Mouse (Mus musculus): Measurements from ENCODE around the gene Lipk. TPM values are rescaled to one million over a fixed set of nuclear protein-coding genes. Genes with fewer than 3 reads are reported as not detected.

Lipk gene
- polyA plus RNA-seq, 1 experiment, result 0.06 TPM

DNA sequence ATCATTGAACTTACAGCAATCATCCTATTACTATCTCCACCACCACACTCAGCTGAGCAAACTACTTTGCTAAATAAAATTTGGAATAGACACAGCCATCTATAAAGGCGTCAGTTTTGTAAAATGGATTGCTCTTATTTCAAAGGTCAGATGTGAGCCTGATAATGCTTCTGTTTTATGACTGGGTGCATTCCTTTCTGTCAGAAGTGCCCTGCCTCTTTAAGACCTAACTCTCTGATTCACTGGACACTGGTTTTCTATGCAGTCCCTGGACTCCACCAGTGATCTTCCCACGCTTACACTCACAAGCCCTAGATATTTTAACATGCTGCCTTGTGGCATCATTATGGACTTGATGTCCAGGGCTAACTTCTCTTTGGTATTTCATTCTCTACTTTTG, 70.0 kb downstream of the Lipk start:
- H3K27me3 ChIP-seq (ENCODE audit: control insufficient read depth, insufficient read depth, low read length), result no peaks in the 10 kb centered on the region
- TF ChIP-seq CTCF (IDR thresholded peaks at IDR 0.05; ENCODE audit: control insufficient read depth, insufficient read depth, insufficient replicate concordance, low read depth, low read length), result no peak
- TF ChIP-seq POLR2A (IDR thresholded peaks at IDR 0.05; ENCODE audit: control insufficient read depth, low read depth, low read length), result no peak
- no peak overlapping the region for H3K27ac ChIP-seq (ENCODE audit: control insufficient read depth, insufficient read depth, low read depth, low read length)
- H3K4me1 ChIP-seq (ENCODE audit: control insufficient read depth, insufficient read depth, low read length), result no peaks in the 10 kb centered on the region
- H3K36me3 ChIP-seq (ENCODE audit: control insufficient read depth, insufficient read depth, low read length), result no peaks in the 10 kb centered on the region
- H3K4me3 ChIP-seq (ENCODE audit: control insufficient read depth, low read depth, low read length), result no peak overlapping the region

DNA sequence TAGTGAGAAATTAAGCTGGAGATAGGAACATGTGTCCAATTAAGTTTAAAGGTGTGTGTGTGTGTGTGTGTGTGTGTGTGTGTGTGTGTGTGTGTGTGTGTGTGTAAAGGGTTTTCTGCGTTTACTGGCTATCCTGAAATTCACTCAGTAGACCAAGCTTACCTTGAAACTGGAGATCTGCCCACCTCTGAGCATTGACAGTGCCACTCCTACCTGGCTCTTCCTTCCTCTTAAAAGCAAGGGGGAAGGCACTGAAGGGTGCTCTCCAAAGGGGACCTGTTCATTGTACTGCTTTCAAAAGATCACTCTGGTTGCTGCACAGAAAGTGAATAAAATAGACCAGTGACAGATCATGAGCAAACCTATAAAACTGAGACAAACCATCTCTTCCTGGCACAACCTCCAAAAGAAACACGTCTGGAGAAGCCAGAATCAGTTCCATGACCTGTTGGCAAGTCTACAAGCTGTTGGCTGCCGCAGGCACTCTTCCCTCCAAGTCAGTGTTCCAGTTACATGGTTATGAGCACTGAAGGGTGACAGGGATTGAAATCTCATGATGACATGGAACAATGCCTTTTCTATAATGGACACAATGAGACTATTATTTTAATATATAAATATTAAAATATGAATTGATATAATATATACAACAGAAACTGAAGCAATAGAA, 81.1 kb downstream of the Lipk start:
- H3K4me1 ChIP-seq (ENCODE audit: control insufficient read depth, insufficient read depth, low read length), result no peaks in the 10 kb centered on the region
- H3K27ac ChIP-seq (ENCODE audit: control insufficient read depth, insufficient read depth, low read depth, low read length), result no peak overlapping the region
- TF ChIP-seq CTCF (IDR thresholded peaks at IDR 0.05; ENCODE audit: control insufficient read depth, insufficient read depth, insufficient replicate concordance, low read depth, low read length) (no peak), POLR2A (IDR thresholded peaks at IDR 0.05; ENCODE audit: control insufficient read depth, low read depth, low read length) (no peak)
- H3K4me3 ChIP-seq (ENCODE audit: control insufficient read depth, low read depth, low read length), result no peak overlapping the region
- H3K27me3 ChIP-seq (ENCODE audit: control insufficient read depth, insufficient read depth, low read length), result no peaks in the 10 kb centered on the region
- no peaks in the 10 kb centered on the region for H3K36me3 ChIP-seq (ENCODE audit: control insufficient read depth, insufficient read depth, low read length)

DNA sequence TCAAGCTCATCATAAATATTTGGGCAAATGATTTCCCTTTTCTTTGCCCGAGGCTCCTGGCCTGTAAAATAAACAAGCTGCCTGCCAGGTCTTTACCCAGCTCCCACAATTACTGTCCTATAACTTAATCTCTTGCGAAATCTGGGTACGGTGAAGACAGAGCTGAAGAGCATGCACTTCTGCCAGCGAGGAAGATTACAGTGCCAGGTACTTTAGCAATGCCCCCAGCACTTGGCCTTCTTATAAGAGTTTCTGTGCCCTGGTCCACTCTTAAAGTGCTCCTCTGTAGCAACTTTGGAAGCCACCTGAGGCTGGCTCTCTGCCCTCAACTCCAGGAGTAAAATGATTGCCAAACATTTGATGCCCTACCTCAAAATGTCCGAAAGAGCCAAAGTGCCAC, 87.3 kb downstream of the Lipk start:
- no peaks in the 10 kb centered on the region for H3K4me1 ChIP-seq (ENCODE audit: control insufficient read depth, insufficient read depth, low read length)
- no peak for TF ChIP-seq POLR2A (IDR thresholded peaks at IDR 0.05; ENCODE audit: control insufficient read depth, low read depth, low read length)
- no peak for TF ChIP-seq CTCF (IDR thresholded peaks at IDR 0.05; ENCODE audit: control insufficient read depth, insufficient read depth, insufficient replicate concordance, low read depth, low read length)
- no peaks in the 10 kb centered on the region for H3K27me3 ChIP-seq (ENCODE audit: control insufficient read depth, insufficient read depth, low read length)
- no peaks in the 10 kb centered on the region for H3K36me3 ChIP-seq (ENCODE audit: control insufficient read depth, insufficient read depth, low read length)
- no peak overlapping the region for H3K4me3 ChIP-seq (ENCODE audit: control insufficient read depth, low read depth, low read length)
- no peak overlapping the region for H3K27ac ChIP-seq (ENCODE audit: control insufficient read depth, insufficient read depth, low read depth, low read length)

DNA sequence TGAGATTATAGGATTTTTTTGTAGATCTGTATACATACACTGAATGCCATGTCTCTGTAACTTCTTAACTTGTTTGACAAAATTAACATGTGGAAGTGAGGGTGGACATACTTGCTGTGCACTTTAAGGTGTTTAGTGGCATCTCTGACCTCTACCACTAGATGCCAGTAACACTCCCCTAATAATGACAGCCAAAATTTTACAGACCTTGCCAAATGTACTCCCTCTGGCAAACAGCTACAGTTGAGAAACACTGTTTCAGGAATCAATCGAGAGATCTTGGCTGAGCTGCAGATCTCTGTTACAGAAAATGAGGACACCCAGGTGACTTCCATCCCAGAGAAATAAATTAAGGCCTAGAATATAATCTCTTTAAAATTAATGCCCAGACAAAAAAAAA, 88.1 kb downstream of the Lipk start:
- Histone ChIP-seq H3K4me1 (ENCODE audit: control insufficient read depth, insufficient read depth, low read length) (no peaks in the 10 kb centered on the region), H3K27me3 (ENCODE audit: control insufficient read depth, insufficient read depth, low read length) (no peaks in the 10 kb centered on the region), H3K4me3 (ENCODE audit: control insufficient read depth, low read depth, low read length) (no peak overlapping the region), H3K36me3 (ENCODE audit: control insufficient read depth, insufficient read depth, low read length) (no peaks in the 10 kb centered on the region), H3K27ac (ENCODE audit: control insufficient read depth, insufficient read depth, low read depth, low read length) (no peak overlapping the region)
- TF ChIP-seq POLR2A (IDR thresholded peaks at IDR 0.05; ENCODE audit: control insufficient read depth, low read depth, low read length) (no peak), CTCF (IDR thresholded peaks at IDR 0.05; ENCODE audit: control insufficient read depth, insufficient read depth, insufficient replicate concordance, low read depth, low read length) (no peak)

Other genes starting within 250 kb of the Lipk start
- 2.4 and 3.2 TPM in 2 replicates for gene Lipo3, start 246.3 kb upstream of the Lipk start, polyA plus RNA-seq (2012; rRNA removed)
- gene Lipo1, start 220.8 kb upstream of the Lipk start, polyA plus RNA-seq (2012; rRNA removed), result not detected in 2 replicates
- 5.4 and 6.1 TPM in 2 replicates for gene Lipf, start 47.1 kb upstream of the Lipk start, polyA plus RNA-seq (2012; rRNA removed)
- not detected in 2 replicates for gene Lipn, start 59.1 kb downstream of the Lipk start, polyA plus RNA-seq (2012; rRNA removed)
- gene Lipm, start 92.6 kb downstream of the Lipk start, polyA plus RNA-seq (2012; rRNA removed), result not detected in 2 replicates
- 2.2 and 2.8 TPM in 2 replicates for gene Ankrd22, start 157.8 kb downstream of the Lipk start, polyA plus RNA-seq (2012; rRNA removed)
- 38.0 and 42.9 TPM in 2 replicates for gene Stambpl1, start 183.9 kb downstream of the Lipk start, polyA plus RNA-seq (2012; rRNA removed)
- gene Acta2, start 247.3 kb downstream of the Lipk start, polyA plus RNA-seq (2012; rRNA removed), result 90.9 and 175 TPM in 2 replicates

Data from testis, adult 2 months (tissue).